Mouse (Mus musculus): ENCODE data around the gene Xylb.

DNA sequence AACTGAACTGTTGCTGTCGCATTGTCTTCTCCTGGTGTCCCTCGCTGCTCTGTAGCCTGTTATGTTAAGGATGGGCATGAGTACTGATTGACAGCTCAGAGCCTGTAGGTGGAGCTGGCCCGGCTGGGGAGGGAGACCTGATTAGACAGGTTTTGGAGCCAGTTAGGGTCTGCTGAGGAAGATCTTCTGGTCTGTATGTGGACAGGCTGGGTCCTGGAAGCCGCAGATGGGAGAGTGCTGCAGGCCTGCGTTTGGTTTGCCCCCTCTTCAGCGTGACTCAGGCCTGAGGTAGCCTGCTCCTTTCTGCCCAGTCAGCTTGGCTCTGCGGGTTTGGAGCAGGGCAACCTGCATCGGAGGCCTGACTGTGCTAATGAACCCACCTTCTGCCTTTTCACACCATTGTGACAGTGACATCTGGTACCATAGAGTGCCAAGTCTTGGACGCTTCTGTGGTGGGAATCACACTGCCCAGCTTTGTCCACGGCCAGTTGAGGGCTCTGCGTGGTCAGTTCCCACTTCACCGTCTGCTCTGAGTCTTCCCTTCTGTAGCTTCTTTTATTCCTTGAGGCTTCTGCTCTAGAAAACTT, 62.8 kb downstream of the Xylb start:
- TF ChIP-seq POLR2A (IDR thresholded peaks at IDR 0.05; ENCODE audit: extremely low read depth, insufficient read depth, low read length) (no peak), CTCF (IDR thresholded peaks at IDR 0.05; ENCODE audit: extremely low read depth, insufficient read depth, low read length) (no peak)
